Comparison of ENCODE assay signal across 17 mouse cellular contexts in genomic region chr1:59804363-59804762, GRCm38 (mm10). TPM values are rescaled to one million over a fixed set of nuclear protein-coding genes. Genes with fewer than 3 reads are reported as not detected.
DNase-seq lines count a peak whose midpoint lies in the region; ATAC-seq and TF ChIP-seq lines count a peak whose summit lies in the region.
"Had no signal": no experiment of that assay in that cellular context is flagged by ENCODE, and none has a peak within 500 bp of the region (broad histone marks: within the 10 kb centered on the region; RNA-seq: fewer than 3 reads in every experiment).

No protein-coding gene starts in this region.

- H3K79me2 ChIP-seq in MEL (ENCODE audit: control insufficient read depth, insufficient read depth, low read length, poor library complexity) = peaks cover 2% of the 10 kb centered on the region; the same call in 1 of the 2 replicates

- ATAC-seq in kidney, postnatal 0 days (replicated peaks; ENCODE audit: low FRiP score, low read depth) = no peak
- ATAC-seq in kidney, embryonic 14.5 days (ENCODE audit: low FRiP score, low TSS enrichment) = no peak
- no peak for ATAC-seq in liver, postnatal 0 days
- ATAC-seq: forebrain, embryonic 13.5 days; hindbrain, embryonic 16.5 days had no signal

- no peaks in the 10 kb centered on the region for H3K36me3 ChIP-seq in kidney, postnatal 0 days (ENCODE audit: insufficient read depth, low read length)
- no peaks in the 10 kb centered on the region for H3K36me3 ChIP-seq in kidney, embryonic 14.5 days (ENCODE audit: control insufficient read depth, insufficient read depth, low read length)
- H3K36me3 ChIP-seq in MEL (ENCODE audit: control insufficient read depth in 1 of 2, insufficient read depth in 2 of 2, low read length in 2 of 2) = peaks cover 0 to 10% of the 10 kb centered on the region in 2 experiments; a peak in 2 of 4 replicates
- H3K36me3 ChIP-seq in liver, postnatal 0 days (replicated peaks; ENCODE audit: insufficient read depth, low read length) = 0 out of 2 replicates have a peak, but pooled peaks cover 2% of the 10 kb centered on the region
- H3K36me3 ChIP-seq in forebrain, embryonic 10.5 days (replicated peaks) = peaks cover 2% of the 10 kb centered on the region; the same call in 1 of the 2 replicates
- H3K36me3 ChIP-seq: neural tube, embryonic 12.5 days had no signal

- no peaks in the 10 kb centered on the region for H3K4me1 ChIP-seq in kidney, postnatal 0 days (replicated peaks; ENCODE audit: insufficient read depth, low read length)
- peaks cover 8% of the 10 kb centered on the region; the same call in 1 of the 2 replicates for H3K4me1 ChIP-seq in kidney, embryonic 14.5 days (ENCODE audit: control insufficient read depth, insufficient read depth, low read length)
- H3K4me1 ChIP-seq in MEL (ENCODE audit: control insufficient read depth in 1 of 2, insufficient read depth in 2 of 2, low read length in 2 of 2) = peaks cover 3 to 15% of the 10 kb centered on the region in 2 experiments
- H3K4me1 ChIP-seq in liver, postnatal 0 days (ENCODE audit: insufficient read depth) = peaks cover 12% of the 10 kb centered on the region
- no peaks in the 10 kb centered on the region for H3K4me1 ChIP-seq in forebrain, embryonic 10.5 days
- H3K4me1 ChIP-seq: forebrain, embryonic 13.5 days; neural tube, embryonic 12.5 days had no signal

- H3K4me3 ChIP-seq in kidney, postnatal 0 days (replicated peaks; ENCODE audit: low read depth, low read length) = no peak overlapping the region
- H3K4me3 ChIP-seq in kidney, embryonic 14.5 days (ENCODE audit: low read length) = no peak overlapping the region
- H3K4me3 ChIP-seq in MEL (ENCODE audit: control insufficient read depth in 1 of 2, insufficient read depth in 1 of 2, low read depth in 2 of 2, low read length in 2 of 2) = no peak overlapping the region
- no peak overlapping the region for H3K4me3 ChIP-seq in liver, postnatal 0 days (ENCODE audit: low read depth, low read length)
- H3K4me3 ChIP-seq in forebrain, embryonic 10.5 days = no peak overlapping the region
- H3K4me3 ChIP-seq: forebrain, embryonic 13.5 days; neural tube, embryonic 12.5 days had no signal

- WGBS in kidney, postnatal 0 days = 40% methylated on average over 2 of the region's 2 CpGs
- 57% methylated on average over 2 of the region's 2 CpGs for WGBS in kidney, embryonic 14.5 days
- WGBS in liver, postnatal 0 days (ENCODE audit: insufficient replicate concordance) = 44% methylated on average over 2 of the region's 2 CpGs
- WGBS in forebrain, embryonic 10.5 days = 79% methylated on average over 2 of the region's 2 CpGs

- peak; percentile 22 for DNase-seq in kidney, postnatal 0 days (ENCODE audit: low spot score)
- peak; percentile 38 for DNase-seq in MEL (ENCODE audit: low read depth, low spot score)
- DNase-seq in c-Kit-positive CD71-positive TER-119-positive erythroid progenitor cells, embryonic 14.5 days (ENCODE audit: low spot score) = peak; percentile 40
- DNase-seq in liver, postnatal 0 days = no peak
- no peak for DNase-seq in thymus, postnatal 4 days
- no peak for DNase-seq in forebrain, embryonic 10.5 days (ENCODE audit: extremely low spot score, low spot score)
- DNase-seq: cerebellum, postnatal 25 days; gastrocnemius, postnatal 36 days; kidney, adult 18-20 months; kidney, postnatal 36 days; right cerebral cortex, postnatal 14 days; thymus, postnatal 14 days had no signal

- no peak for TF ChIP-seq POLR2A in MEL (IDR thresholded peaks at IDR 0.05; ENCODE audit: control insufficient read depth in 1 of 2, insufficient read depth in 1 of 2, low read depth in 1 of 2, low read length in 2 of 2, poor library complexity in 1 of 2)

- H3K9ac ChIP-seq in kidney, postnatal 0 days (ENCODE audit: low read depth, low read length) = no peak overlapping the region
- H3K9ac ChIP-seq in kidney, embryonic 14.5 days (ENCODE audit: low read depth, low read length) = no peak overlapping the region
- H3K9ac ChIP-seq in MEL (ENCODE audit: control insufficient read depth, low read depth, low read length, poor library complexity, severe bottlenecking) = no peak overlapping the region
- no peak overlapping the region for H3K9ac ChIP-seq in liver, postnatal 0 days (replicated peaks)
- H3K9ac ChIP-seq: forebrain, embryonic 13.5 days; neural tube, embryonic 12.5 days had no signal

- TF ChIP-seq CTCF in kidney, postnatal 0 days (IDR thresholded peaks at IDR 0.05; ENCODE audit: low read depth) = no peak
- no peak for TF ChIP-seq CTCF in MEL (IDR thresholded peaks at IDR 0.05 in 2 of 3, conservative IDR thresholded peaks at IDR 0.05 in 1 of 3; ENCODE audit: control insufficient read depth in 1 of 3, insufficient read depth in 1 of 3, low read depth in 2 of 3, low read length in 3 of 3, poor library complexity in 1 of 3, severe bottlenecking in 1 of 3)
- TF ChIP-seq CTCF in liver, postnatal 0 days (IDR thresholded peaks at IDR 0.05; ENCODE audit: low read depth) = no peak

- TF ChIP-seq RAD21 in MEL (IDR thresholded peaks at IDR 0.05; ENCODE audit: low read depth, low read length) = no peak

- no peaks in the 10 kb centered on the region for H3K27me3 ChIP-seq in kidney, postnatal 0 days (ENCODE audit: insufficient read depth, low read length)
- no peaks in the 10 kb centered on the region for H3K27me3 ChIP-seq in kidney, embryonic 14.5 days (ENCODE audit: control insufficient read depth, insufficient read depth, low read length)
- H3K27me3 ChIP-seq in MEL (ENCODE audit: control insufficient read depth in 1 of 2, insufficient read depth in 2 of 2, low read length in 2 of 2) = no peaks in the 10 kb centered on the region
- H3K27me3 ChIP-seq in liver, postnatal 0 days (ENCODE audit: insufficient read depth, low read length) = no peaks in the 10 kb centered on the region
- no peaks in the 10 kb centered on the region for H3K27me3 ChIP-seq in forebrain, embryonic 10.5 days (ENCODE audit: poor library complexity, severe bottlenecking)
- H3K27me3 ChIP-seq: forebrain, embryonic 13.5 days; neural tube, embryonic 12.5 days had no signal

- H3K4me2 ChIP-seq in kidney, postnatal 0 days (ENCODE audit: low read length) = no peak overlapping the region
- no peak overlapping the region for H3K4me2 ChIP-seq in kidney, embryonic 14.5 days (replicated peaks; ENCODE audit: low read depth, low read length)
- H3K4me2 ChIP-seq in liver, postnatal 0 days (ENCODE audit: low read depth, low read length) = no peak overlapping the region
- H3K4me2 ChIP-seq: forebrain, embryonic 13.5 days; midbrain, embryonic 11.5 days; neural tube, embryonic 12.5 days had no signal

- H3K9me3 ChIP-seq in kidney, postnatal 0 days (replicated peaks; ENCODE audit: low read length) = no peaks in the 10 kb centered on the region
- H3K9me3 ChIP-seq in kidney, embryonic 14.5 days (ENCODE audit: control insufficient read depth, low read length) = no peaks in the 10 kb centered on the region
- no peaks in the 10 kb centered on the region for H3K9me3 ChIP-seq in MEL (replicated peaks; ENCODE audit: insufficient read depth, low read length)
- H3K9me3 ChIP-seq in liver, postnatal 0 days (ENCODE audit: low read length) = no peaks in the 10 kb centered on the region
- H3K9me3 ChIP-seq in forebrain, embryonic 10.5 days = no peaks in the 10 kb centered on the region
- H3K9me3 ChIP-seq: forebrain, embryonic 13.5 days; neural tube, embryonic 12.5 days had no signal

- TF ChIP-seq EP300 in MEL (IDR thresholded peaks at IDR 0.05; ENCODE audit: low read depth in 1 of 2, low read length in 2 of 2) = peak; percentile 68 to 78
- TF ChIP-seq EP300 in liver, postnatal 0 days (IDR thresholded peaks at IDR 0.05; ENCODE audit: low read depth) = peak; percentile 56; the same call in 1 of the 2 replicates

- H3K27ac ChIP-seq in kidney, postnatal 0 days = no peak overlapping the region
- no peak overlapping the region for H3K27ac ChIP-seq in kidney, embryonic 14.5 days (ENCODE audit: low read depth, low read length)
- H3K27ac ChIP-seq in MEL (ENCODE audit: control insufficient read depth, low read depth, low read length) = peak overlapping the region; percentile 8; the same call in 1 of the 2 replicates
- H3K27ac ChIP-seq in liver, postnatal 0 days (ENCODE audit: low read depth) = peak overlapping the region; percentile 5; the same call in 1 of the 2 replicates
- H3K27ac ChIP-seq in forebrain, embryonic 10.5 days = no peak overlapping the region
- H3K27ac ChIP-seq: forebrain, embryonic 13.5 days; neural tube, embryonic 12.5 days had no signal

TF ChIP-seq in MEL, 35 proteins besides CTCF, POLR2A, EP300 and RAD21 (continues in another document):
- TF ChIP-seq ELF1 (IDR thresholded peaks at IDR 0.05; ENCODE audit: low read depth, low read length) (no peak), BHLHE40 (IDR thresholded peaks at IDR 0.05; ENCODE audit: borderline replicate concordance, low read depth, low read length) (no peak), MXI1 (IDR thresholded peaks at IDR 0.05; ENCODE audit: low read depth, low read length) (peak; percentile 33; the same call in 1 of the 2 replicates), SIN3A (IDR thresholded peaks at IDR 0.05; ENCODE audit: low read length) (no peak), MYB (IDR thresholded peaks at IDR 0.05; ENCODE audit: low read depth, low read length) (peak; percentile 24; the same call in 1 of the 2 replicates), TAL1 (IDR thresholded peaks at IDR 0.05; ENCODE audit: low read length) (no peak; the same call in 1 of the 2 replicates), ZNF384 (IDR thresholded peaks at IDR 0.05; ENCODE audit: low read depth, low read length) (peak; percentile 77), MAX (IDR thresholded peaks at IDR 0.05; ENCODE audit: low read length) (no peak), GATA1 (IDR thresholded peaks at IDR 0.05; ENCODE audit: low read depth, low read length) (peak; percentile 80), ETS1 (IDR thresholded peaks at IDR 0.05; ENCODE audit: low read depth, low read length) (peak; percentile 51; the same call in 1 of the 2 replicates), GABPA (IDR thresholded peaks at IDR 0.05; ENCODE audit: low read depth, low read length) (no peak), NELFE (IDR thresholded peaks at IDR 0.05; ENCODE audit: low read depth, low read length) (no peak), POLR2AphosphoS5 (IDR thresholded peaks at IDR 0.05; ENCODE audit: borderline replicate concordance, low read depth, low read length) (no peak), CHD2 (IDR thresholded peaks at IDR 0.05; ENCODE audit: low read length) (no peak), RCOR1 (IDR thresholded peaks at IDR 0.05; ENCODE audit: low read depth, low read length) (peak; percentile 56; the same call in 1 of the 2 replicates)

RNA-seq across cellular contexts. Expression of gene Bmpr2, which starts 41.2 kb away (rescaled TPM):
- polyA plus RNA-seq in kidney, postnatal 0 days (2015; fragmentation: Nextera tagmentation; extraction: Ambion mirVana) = 9.3 and 9.8 TPM in 2 replicates
- 13.6 and 14.2 TPM in 2 replicates for polyA plus RNA-seq in kidney, embryonic 14.5 days (2014; fragmentation: Nextera tagmentation; extraction: Ambion mirVana)
- 2.3 and 2.6 TPM in 2 replicates for total RNA-seq in MEL (2012; rRNA removed)
- 10 to 100 TPM in 1 of 2 experiments, 1 to 10 TPM in 1; 3.1 to 18.6 TPM for polyA plus RNA-seq in MEL (2012; ENCODE audit: insufficient read depth in 1 of 2, insufficient read length in 2 of 2, low read depth in 1 of 2, low replicate concordance in 2 of 2, missing spikeins in 1 of 2)
- polyA plus RNA-seq in liver, postnatal 0 days (2015; fragmentation: Nextera tagmentation; extraction: Ambion mirVana) = 1.6 and 1.8 TPM in 2 replicates
- polyA plus RNA-seq in forebrain, embryonic 10.5 days (2016; fragmentation: Nextera tagmentation; extraction: Ambion mirVana) = 5.4 and 5.9 TPM in 2 replicates

Comparison
In these comparisons a context has a peak if more than half of its experiments do, and no peak if none do; other contexts are left out.
1. DNase-seq: peak in kidney, postnatal 0 days (single experiment), MEL (single experiment) and c-Kit-positive CD71-positive TER-119-positive erythroid progenitor cells, embryonic 14.5 days (single experiment); none in liver, postnatal 0 days (single experiment), thymus, postnatal 4 days (single experiment) and forebrain, embryonic 10.5 days (single experiment).
2. H3K27ac ChIP-seq: peak in MEL (single experiment) and liver, postnatal 0 days (single experiment); none in kidney, postnatal 0 days (single experiment), kidney, embryonic 14.5 days (single experiment) and forebrain, embryonic 10.5 days (single experiment).